In the genomic region with DNA sequence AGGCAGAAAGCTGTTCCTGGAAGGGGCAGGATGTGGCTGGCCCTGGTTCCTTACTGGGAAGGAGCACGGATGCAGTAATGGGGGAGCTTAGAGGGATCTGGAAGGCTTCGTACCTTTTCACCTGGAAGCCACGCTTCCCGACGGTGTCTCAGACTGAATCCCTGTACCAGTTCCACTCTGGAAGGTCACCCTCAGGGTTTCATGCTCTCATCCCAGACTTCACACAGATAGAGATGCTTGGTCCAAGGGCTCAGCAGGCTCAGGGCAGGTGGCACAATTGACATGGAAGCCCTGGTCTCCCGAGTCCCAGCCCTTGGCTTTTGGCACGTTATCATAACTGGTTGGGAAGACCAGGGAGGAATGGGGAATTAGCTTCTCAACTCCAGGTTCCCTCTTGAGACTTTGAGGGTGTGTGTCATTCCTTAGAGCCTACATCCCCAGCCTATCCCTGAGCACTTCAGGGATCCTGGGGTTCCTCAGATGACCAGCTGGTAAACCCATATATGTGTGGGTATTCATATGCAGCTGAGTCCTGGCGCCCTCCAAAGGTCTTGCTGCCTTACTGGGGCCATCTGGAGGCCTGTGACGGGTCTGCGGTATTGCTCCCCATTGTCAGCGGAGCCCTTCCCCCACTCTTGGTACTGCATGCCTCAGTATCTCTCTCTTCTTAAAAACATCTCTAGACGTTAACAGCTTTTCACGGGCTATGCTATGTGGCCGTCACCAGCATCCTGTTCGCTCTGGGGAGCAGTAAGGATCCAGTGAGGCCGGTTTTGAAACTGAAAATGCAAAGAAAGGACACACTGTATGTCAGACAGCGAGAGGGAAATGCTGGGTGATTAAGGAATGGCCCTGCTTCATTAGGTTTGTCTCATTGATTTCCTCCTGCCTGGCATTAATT, we compare ENCODE assay signal across 13 mouse cellular contexts. TPM values are rescaled to one million over a fixed set of nuclear protein-coding genes. Genes with fewer than 3 reads are reported as not detected.
DNase-seq lines count a peak whose midpoint lies in the region; ATAC-seq and TF ChIP-seq lines count a peak whose summit lies in the region.
"Had no signal": no experiment of that assay in that cellular context is flagged by ENCODE, and none has a peak within 500 bp of the region (broad histone marks: within the 10 kb centered on the region; RNA-seq: fewer than 3 reads in every experiment).

No protein-coding gene starts in this region.

- H3K4me2 ChIP-seq in hindbrain, embryonic 15.5 days = no peak overlapping the region
- H3K4me2 ChIP-seq: liver, embryonic 12.5 days had no signal

- peak; percentile 59 to 77 for DNase-seq in cerebellum, adult 2 months
- DNase-seq in cerebellum, adult 11-12 months = no peak
- peak; percentile 60 for DNase-seq in retina, postnatal 1 day
- DNase-seq in retina, embryonic 14.5 days (ENCODE audit: low spot score) = no peak
- peak; percentile 43 to 66 for DNase-seq in thymus, postnatal 36 days
- DNase-seq in frontal cortex, adult 2 months (ENCODE audit: extremely low spot score in 1 of 2, low spot score in 1 of 2) = no peak
- DNase-seq in heart, postnatal 25 days (ENCODE audit: low spot score) = no peak
- DNase-seq: gastrocnemius, postnatal 14 days; kidney, postnatal 10 days; lung, postnatal 14 days had no signal

- no peaks in the 10 kb centered on the region for H3K9me3 ChIP-seq in hindbrain, embryonic 15.5 days
- H3K9me3 ChIP-seq: liver, embryonic 12.5 days had no signal

- H3K9ac ChIP-seq in hindbrain, embryonic 15.5 days = no peak overlapping the region
- H3K9ac ChIP-seq: liver, embryonic 12.5 days had no signal

- intact Hi-C loops in heart, postnatal 25 days (cut with DNase I) = no loop called here

- ATAC-seq in hindbrain, embryonic 15.5 days (ENCODE audit: low FRiP score, low read depth) = peak; percentile 13; the same call in 1 of the 2 replicates
- ATAC-seq: liver, embryonic 12.5 days had no signal

- WGBS in cerebellum, adult 2 months = 47% methylated on average over 17 of the region's 17 CpGs
- 69% methylated on average over 17 of the region's 17 CpGs for WGBS in hindbrain, embryonic 15.5 days

- no peak for TF ChIP-seq POLR2A in cerebellum, adult 2 months (IDR thresholded peaks at IDR 0.05; ENCODE audit: borderline replicate concordance, insufficient read depth, low read length)

- peak overlapping the region; percentile 27; the same call in 1 of the 2 replicates for H3K27ac ChIP-seq in cerebellum, adult 2 months (ENCODE audit: insufficient read depth, low read length)
- peak overlapping the region; percentile 61; the same call in 1 of the 2 replicates for H3K27ac ChIP-seq in hindbrain, embryonic 15.5 days (replicated peaks)
- H3K27ac ChIP-seq: left cerebral cortex, adult 2 months; liver, embryonic 12.5 days had no signal

- H3K4me1 ChIP-seq in cerebellum, adult 2 months (ENCODE audit: control insufficient read depth, insufficient read depth, low read length) = peaks cover 43% of the 10 kb centered on the region
- peaks cover 9% of the 10 kb centered on the region for H3K4me1 ChIP-seq in hindbrain, embryonic 15.5 days (replicated peaks)

- TF ChIP-seq CTCF in cerebellum, adult 2 months (IDR thresholded peaks at IDR 0.05; ENCODE audit: borderline replicate concordance, insufficient read depth, low read depth, low read length) = no peak

- H3K27me3 ChIP-seq in cerebellum, adult 2 months (ENCODE audit: control insufficient read depth, insufficient read depth, low read length) = no peaks in the 10 kb centered on the region
- H3K27me3 ChIP-seq in hindbrain, embryonic 15.5 days = no peaks in the 10 kb centered on the region
- H3K27me3 ChIP-seq: liver, embryonic 12.5 days had no signal

- H3K4me3 ChIP-seq in cerebellum, adult 2 months (replicated peaks; ENCODE audit: insufficient read depth, low read depth, low read length) = no peak overlapping the region
- H3K4me3 ChIP-seq in hindbrain, embryonic 15.5 days = no peak overlapping the region
- H3K4me3 ChIP-seq: left cerebral cortex, adult 2 months; liver, embryonic 12.5 days had no signal

- H3K36me3 ChIP-seq in hindbrain, embryonic 15.5 days = peaks cover 16% of the 10 kb centered on the region

RNA-seq across cellular contexts. Expression of gene Ehd3, which starts 19.4 kb away (rescaled TPM):
- polyA plus RNA-seq in cerebellum, adult 2 months (2012; rRNA removed) = 60.6 and 61.9 TPM in 2 replicates
- polyA plus RNA-seq in hindbrain, embryonic 15.5 days (2015; fragmentation: Nextera tagmentation; extraction: Ambion mirVana) = 20.3 and 26.9 TPM in 2 replicates
- 56.5 and 57.3 TPM in 2 replicates for polyA plus RNA-seq in frontal cortex, adult 2 months (2012; rRNA removed)
- total RNA-seq in heart, postnatal 25 days (2021) = 1 to 10 TPM; 2.6 to 3.3 TPM

Comparison
In these comparisons a context has a peak if more than half of its experiments do, and no peak if none do; other contexts are left out.
1. DNase-seq: peak in cerebellum, adult 2 months (2 of 2), retina, postnatal 1 day (single experiment) and thymus, postnatal 36 days (2 of 2); none in cerebellum, adult 11-12 months (single experiment), retina, embryonic 14.5 days (single experiment), frontal cortex, adult 2 months (0 of 2) and heart, postnatal 25 days (single experiment).